Mouse (Mus musculus): ENCODE measurements around the gene Rwdd2a.

- TF ChIP-seq CTCF (conservative IDR thresholded peaks at IDR 0.05; ENCODE audit: insufficient read depth, insufficient read length, low read depth, low read length) (no peak), POLR2A (IDR thresholded peaks at IDR 0.05; ENCODE audit: low read depth, low read length) (no peak)
These were observed 47.7 kb downstream of the Rwdd2a start for GRCm38 (mm10) chr9:86619341-86620139.
